Mouse (Mus musculus) urinary bladder, postnatal 10 days (tissue): Measurements from ENCODE around the gene Med24.

ENCODE experiments used
- DNase-seq: peaks from one replicate; pipeline ENCODE4 v3.0.0; 2022; ENCODE audit warnings: low spot score

Gene Med24

DNA sequence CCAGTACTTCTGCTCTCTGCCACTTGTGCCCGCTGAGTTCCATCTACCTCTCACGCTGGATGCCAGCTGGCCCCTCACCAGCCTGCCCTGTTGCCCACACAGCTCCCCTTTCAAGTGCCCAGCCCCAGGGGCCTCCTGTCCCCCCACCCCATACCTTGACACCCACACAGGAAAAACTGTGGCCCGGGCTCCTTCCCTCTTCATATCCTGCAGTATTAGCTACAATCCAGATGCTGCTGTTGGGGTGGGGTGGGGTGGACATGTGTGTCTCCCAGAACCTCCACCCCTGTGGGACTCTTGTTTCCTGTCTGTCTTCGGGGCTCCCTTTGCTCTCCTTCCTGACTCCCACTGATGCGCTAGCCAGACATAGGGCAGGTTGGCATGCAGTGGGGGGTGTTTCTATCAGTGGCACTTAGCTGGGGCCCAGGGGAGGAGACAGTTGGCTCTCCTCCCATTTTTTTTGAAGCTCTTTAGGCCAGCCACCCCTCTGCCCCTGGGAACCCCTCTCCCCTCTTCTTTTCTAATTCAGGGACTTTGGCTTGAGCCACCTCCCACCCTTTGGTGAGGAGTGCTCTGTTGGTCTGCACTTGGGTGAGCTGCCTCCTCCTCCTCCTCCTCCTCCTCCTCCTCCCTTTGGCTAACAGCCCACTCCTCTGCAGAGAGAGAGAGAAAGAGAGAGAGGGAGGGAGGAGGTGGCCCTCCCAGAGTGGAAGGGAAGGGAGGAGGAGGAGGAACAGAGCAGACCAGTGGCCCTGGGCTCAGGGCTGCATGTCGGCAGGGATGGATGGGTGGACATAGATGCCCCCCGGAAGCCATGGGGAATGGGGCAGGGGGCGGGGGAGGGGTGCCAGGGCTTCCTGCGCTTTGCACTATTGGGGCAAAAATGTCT is 36.4 kb upstream of the Med24 start:
- DNase-seq = no peak

GRCm38 (mm10) chr11:98764746-98765145 is 35.5 kb upstream of the Med24 start:
- no peak for DNase-seq

DNA sequence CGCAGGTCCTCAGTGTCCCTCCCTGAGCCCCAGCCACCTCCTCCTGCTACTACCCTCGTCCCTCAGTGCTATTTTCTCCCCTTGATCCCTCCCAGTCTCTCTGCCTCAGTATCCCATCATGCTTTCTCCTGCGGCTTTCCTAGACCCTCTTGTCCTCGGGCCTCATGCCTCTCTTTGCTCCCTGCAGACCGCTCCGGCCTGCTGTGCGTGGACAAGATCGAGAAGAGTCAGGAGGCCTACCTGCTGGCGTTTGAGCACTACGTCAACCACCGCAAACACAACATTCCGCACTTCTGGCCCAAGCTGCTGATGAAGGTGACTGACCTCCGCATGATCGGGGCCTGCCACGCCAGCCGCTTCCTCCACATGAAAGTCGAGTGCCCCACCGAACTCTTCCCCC is 34.9 kb upstream of the Med24 start:
- no peak for DNase-seq

DNA sequence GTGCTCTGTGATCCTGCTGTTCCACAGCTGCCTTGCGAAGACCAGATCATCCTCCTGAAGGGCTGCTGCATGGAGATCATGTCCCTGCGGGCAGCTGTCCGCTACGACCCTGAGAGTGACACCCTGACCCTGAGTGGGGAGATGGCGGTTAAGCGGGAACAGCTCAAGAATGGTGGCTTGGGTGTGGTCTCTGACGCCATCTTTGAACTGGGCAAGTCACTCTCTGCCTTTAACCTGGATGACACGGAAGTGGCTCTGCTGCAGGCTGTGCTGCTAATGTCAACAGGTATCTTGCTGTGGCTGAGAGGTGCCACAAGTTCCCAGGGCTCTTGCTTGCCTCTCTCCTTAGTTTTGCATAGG is 34.2 kb upstream of the Med24 start:
- no peak for DNase-seq

- DNase-seq = no peak
These were observed 33.7 kb upstream of the Med24 start for GRCm38 (mm10) chr11:98762756-98763501.

DNA sequence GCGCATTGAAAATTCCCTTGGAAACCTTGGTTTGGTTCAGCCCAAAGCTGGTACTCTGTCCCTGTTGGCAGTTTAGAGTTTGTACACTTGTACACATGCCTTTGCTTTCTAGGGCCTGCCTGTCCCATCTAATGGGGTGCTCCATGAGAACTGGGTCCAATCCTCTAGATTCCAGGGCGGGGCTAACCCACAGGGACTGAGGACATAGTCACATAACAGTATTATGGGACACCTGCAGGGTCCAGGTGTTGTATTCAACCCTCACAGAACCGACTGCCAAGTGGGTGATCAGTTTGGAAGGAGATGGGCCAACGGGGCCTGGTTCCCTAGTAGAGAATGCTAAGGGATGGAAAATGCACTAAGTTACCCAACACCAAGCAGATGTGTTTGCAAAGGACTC is 32.7 kb upstream of the Med24 start:
- DNase-seq = no peak

DNA sequence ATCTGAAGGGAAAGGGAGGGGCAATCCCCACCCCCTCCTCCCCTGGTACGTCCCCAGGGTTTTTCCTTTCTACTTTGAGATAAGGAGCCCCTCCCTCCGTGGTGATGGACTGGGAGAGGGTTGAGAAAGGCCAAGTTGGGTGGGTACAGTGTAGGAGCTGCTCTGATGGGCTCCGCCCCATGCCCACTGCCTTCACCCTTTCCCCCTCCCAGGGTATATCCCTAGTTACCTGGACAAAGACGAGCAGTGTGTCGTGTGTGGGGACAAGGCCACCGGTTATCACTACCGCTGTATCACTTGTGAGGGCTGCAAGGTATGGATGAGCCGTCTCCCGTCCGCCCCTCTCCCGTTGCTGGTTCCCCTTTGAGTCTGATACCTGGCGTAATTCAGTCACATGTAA is 27.5 kb upstream of the Med24 start:
- no peak for DNase-seq

- DNase-seq = no peak
These were observed 26.6 kb upstream of the Med24 start for GRCm38 (mm10) chr11:98755726-98756380.

DNA sequence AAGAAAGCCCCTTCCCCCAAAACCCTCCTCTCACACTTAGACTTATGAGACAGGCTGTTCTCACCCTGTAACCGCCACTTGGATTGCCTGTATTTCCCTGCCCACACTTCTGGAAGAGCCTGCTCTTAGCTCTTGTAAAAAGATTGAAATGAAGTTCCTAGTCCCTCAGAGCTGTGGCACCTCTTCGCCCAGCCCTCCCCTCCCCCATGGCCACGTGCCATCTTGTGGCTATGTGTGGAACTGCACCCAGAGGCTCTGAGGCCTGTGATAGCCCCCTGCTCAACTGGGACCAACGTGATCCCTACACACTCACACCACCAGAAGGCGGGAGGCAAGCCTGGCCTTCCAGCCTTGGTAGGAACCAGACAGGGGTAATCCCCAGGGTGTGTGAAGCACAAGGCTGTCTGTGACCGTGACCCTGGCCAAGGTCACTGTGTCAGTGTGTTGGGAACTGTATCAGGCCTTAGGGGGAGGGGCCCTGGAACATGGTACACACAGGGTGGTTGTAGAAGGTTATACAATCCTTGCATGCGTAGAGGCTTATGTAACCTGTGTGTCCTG is 25.5 kb upstream of the Med24 start:
- DNase-seq = no peak

GRCm38 (mm10) chr11:98754151-98754620 is 25.0 kb upstream of the Med24 start:
- no peak for DNase-seq

- DNase-seq = no peak
These were observed 24.0 kb upstream of the Med24 start for GRCm38 (mm10) chr11:98753264-98753663.

DNA sequence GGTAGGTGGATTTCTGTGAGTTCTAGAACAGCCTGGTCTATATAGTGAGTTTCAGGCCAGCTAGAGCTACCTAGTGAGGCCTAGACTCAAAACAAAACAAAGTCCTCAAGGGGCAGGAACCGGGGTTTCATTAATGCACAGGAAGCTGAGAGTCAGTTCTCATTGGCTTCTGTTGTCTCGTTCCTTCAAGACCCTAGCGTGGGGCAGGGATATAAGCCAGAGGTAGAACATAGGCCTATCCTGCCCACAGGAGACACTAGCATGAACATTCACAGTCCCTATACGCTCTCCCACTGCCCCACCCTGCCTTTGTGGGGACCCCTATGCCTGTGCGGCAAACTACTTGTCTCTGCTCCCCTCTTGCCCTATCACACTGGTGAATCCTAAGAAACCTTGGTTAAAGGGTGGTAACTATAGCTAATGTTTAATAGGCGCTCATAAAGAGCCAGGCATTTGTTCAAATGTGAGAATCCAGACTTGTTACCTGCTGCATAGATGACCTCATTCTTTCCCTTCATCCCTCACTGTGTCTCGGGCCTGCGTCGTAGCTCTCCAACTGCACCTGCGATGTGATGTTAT is 23.4 kb upstream of the Med24 start:
- DNase-seq = no peak

- DNase-seq = no peak
These were observed 22.1 kb upstream of the Med24 start for GRCm38 (mm10) chr11:98751221-98751782.

- no peak for DNase-seq
These were observed 21.3 kb upstream of the Med24 start for GRCm38 (mm10) chr11:98750351-98751201.

GRCm38 (mm10) chr11:98749716-98750115 is 20.5 kb upstream of the Med24 start:
- DNase-seq = no peak

GRCm38 (mm10) chr11:98748506-98749416 is 19.5 kb upstream of the Med24 start:
- no peak for DNase-seq

DNA sequence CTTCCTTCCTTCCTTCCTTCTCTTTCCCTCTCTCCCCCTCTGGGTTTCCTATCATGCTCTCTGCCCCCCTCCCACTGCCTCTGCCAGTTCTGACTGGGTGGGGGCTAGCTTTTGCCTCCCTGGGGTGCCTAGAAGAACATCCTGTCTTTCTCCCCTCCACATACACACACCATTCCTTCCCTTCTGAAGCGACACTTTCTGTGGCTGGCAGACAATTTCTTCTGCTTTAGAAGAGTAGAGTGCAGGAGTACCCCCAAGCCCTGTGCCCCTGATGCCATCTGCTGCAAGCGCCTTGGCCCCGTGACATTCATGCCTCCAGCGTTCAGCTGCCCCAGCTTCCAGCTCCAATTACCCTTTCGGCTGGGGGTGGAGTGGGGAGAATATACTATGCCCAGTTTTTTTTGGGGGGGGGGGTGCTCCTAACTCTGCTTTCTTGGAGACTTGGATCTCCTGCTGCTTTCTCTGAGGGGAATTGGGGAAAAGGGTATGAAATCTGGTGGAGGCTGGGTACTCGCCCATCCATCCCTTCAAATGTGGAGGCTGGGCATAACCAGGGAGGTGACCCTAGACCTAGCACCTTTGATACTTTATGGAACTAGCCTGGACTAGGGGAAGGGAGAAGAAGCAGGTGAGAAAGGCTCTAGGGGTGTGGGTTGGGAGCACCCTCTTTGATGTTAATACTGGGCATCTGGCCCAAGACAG is 18.7 kb upstream of the Med24 start:
- no peak for DNase-seq

GRCm38 (mm10) chr11:98746855-98747693 is 17.8 kb upstream of the Med24 start:
- DNase-seq = no peak
